Mouse (Mus musculus): ENCODE data around the gene Il15.

Gene Il15

GRCm38 (mm10) chr8:82402686-82403330 lies at the start of gene Il15:
Gene Il15, minus strand, starts transcription at chr8:82403222.
- DNase-seq, result peak; percentile 46

- no peak for DNase-seq
These were observed 41.9 kb upstream of the Il15 start for GRCm38 (mm10) chr8:82444897-82445296.

GRCm38 (mm10) chr8:82416587-82417340 lies 13.7 kb upstream of the Il15 start:
- DNase-seq, result no peak

GRCm38 (mm10) chr8:82415485-82415884 lies 12.5 kb upstream of the Il15 start:
- no peak for DNase-seq

- no peak for DNase-seq
These were observed 7.1 kb upstream of the Il15 start for GRCm38 (mm10) chr8:82410135-82410534.

- DNase-seq, result no peak
These were observed 4.0 kb upstream of the Il15 start for GRCm38 (mm10) chr8:82407060-82407459.

- no peak for DNase-seq
These were observed 1.0 kb upstream of the Il15 start for GRCm38 (mm10) chr8:82404068-82404467.

GRCm38 (mm10) chr8:82402261-82402685 lies 749 bp downstream of the Il15 start:
- peak; percentile 42 for DNase-seq

GRCm38 (mm10) chr8:82401490-82401889 lies 1.5 kb downstream of the Il15 start:
- DNase-seq, result peak; percentile 11

- no peak for DNase-seq
These were observed 2.0 kb downstream of the Il15 start for GRCm38 (mm10) chr8:82401059-82401458.

GRCm38 (mm10) chr8:82400376-82400775 lies 2.6 kb downstream of the Il15 start:
- no peak for DNase-seq

GRCm38 (mm10) chr8:82398546-82398945 lies 4.5 kb downstream of the Il15 start:
- no peak for DNase-seq

GRCm38 (mm10) chr8:82391258-82391657 lies 11.8 kb downstream of the Il15 start:
- no peak for DNase-seq

GRCm38 (mm10) chr8:82388356-82388902 lies 14.6 kb downstream of the Il15 start:
- DNase-seq, result no peak

- no peak for DNase-seq
These were observed 15.4 kb downstream of the Il15 start for GRCm38 (mm10) chr8:82387614-82388013.

GRCm38 (mm10) chr8:82385867-82386266 lies 17.2 kb downstream of the Il15 start:
- no peak for DNase-seq

GRCm38 (mm10) chr8:82384458-82385234 lies 18.4 kb downstream of the Il15 start:
- DNase-seq, result no peak

- no peak for DNase-seq
These were observed 19.7 kb downstream of the Il15 start for GRCm38 (mm10) chr8:82383346-82383745.

- DNase-seq, result no peak
These were observed 20.7 kb downstream of the Il15 start for GRCm38 (mm10) chr8:82382316-82382715.

- no peak for DNase-seq
These were observed 28.6 kb downstream of the Il15 start for GRCm38 (mm10) chr8:82374470-82374869.

- DNase-seq, result no peak
These were observed 30.2 kb downstream of the Il15 start for GRCm38 (mm10) chr8:82372846-82373245.

- no peak for DNase-seq
These were observed 32.4 kb downstream of the Il15 start for GRCm38 (mm10) chr8:82370657-82371056.

- no peak for DNase-seq
These were observed 42.0 kb downstream of the Il15 start for GRCm38 (mm10) chr8:82361061-82361460.
